Mouse (Mus musculus) stomach, embryonic 14.5 days (tissue): ENCODE measurements around the gene 1700067P10Rik. TPM values are rescaled to one million over a fixed set of nuclear protein-coding genes. Genes with fewer than 3 reads are reported as not detected.
A peak's percentile ranks its signal among the peaks of the same experiment; 100 is the strongest.

ENCODE experiments used
- ATAC-seq: fragments of 200-750 bp; cut with Nextera tagmentation; 2 replicates; pipeline ENCODE4 v1.8.0; 2017; ENCODE audit warnings: low read depth, moderate TSS enrichment; ENCODE audit not compliant: insufficient number of reproducible peaks, insufficient read depth, low FRiP score
- H3K27ac ChIP-seq: fragments of 300-500 bp; sonication (generic); 2 replicates; pipeline ENCODE4 v1.5.1; 2014; ENCODE audit warnings: mild to moderate bottlenecking, low read length, moderate library complexity, mixed read lengths
- H3K27me3 ChIP-seq: fragments of 300-500 bp; sonication (generic); 2 replicates; pipeline ENCODE4 v1.6.1; 2014; ENCODE audit warnings: low read length, control low read depth, mixed read lengths; ENCODE audit not compliant: control insufficient read depth, insufficient read depth
- H3K36me3 ChIP-seq: fragments of 300-500 bp; sonication (generic); 2 replicates; pipeline ENCODE4 v1.6.1; 2014; ENCODE audit warnings: mild to moderate bottlenecking, control low read depth, low read length, moderate library complexity, mixed read lengths; ENCODE audit not compliant: control insufficient read depth, insufficient read depth
- H3K4me1 ChIP-seq: fragments of 300-500 bp; sonication (generic); 2 replicates; pipeline ENCODE4 v1.6.1; 2014; ENCODE audit warnings: low read length, control low read depth, mixed read lengths; ENCODE audit not compliant: control insufficient read depth, insufficient read depth
- H3K4me2 ChIP-seq: fragments of 300-500 bp; sonication (generic); replicated peaks from 2 replicates; pipeline ENCODE4 v1.6.1; 2014; ENCODE audit warnings: low read depth, low read length, control low read depth
- H3K4me3 ChIP-seq: fragments of 300-500 bp; sonication (generic); 2 replicates; pipeline ENCODE4 v1.5.1; 2014; ENCODE audit warnings: low read depth, low read length, control low read depth
- H3K9ac ChIP-seq: fragments of 300-500 bp; sonication (generic); replicated peaks from 2 replicates; pipeline ENCODE4 v1.6.1; 2014; ENCODE audit warnings: low read depth, mild to moderate bottlenecking, control low read depth, low read length, moderate library complexity, mixed read lengths
- H3K9me3 ChIP-seq: fragments of 300-500 bp; sonication (generic); 2 replicates; pipeline ENCODE4 v1.6.1; 2016; ENCODE audit warnings: low read depth, low read length, control low read depth; ENCODE audit not compliant: control insufficient read depth
- WGBS: fragments of 180-500 bp; shearing (Covaris S2); extraction: QIAGEN DNeasy Blood & Tissue Kit; methylation state at CpG from one replicate; pipeline ENCODE4 v1.1.7; 2014; 5-methylcytosine and 5-hydroxymethylcytosine counted together
- polyA plus RNA-seq: library from polyadenylated mRNA; unstranded; fragments of >200 nt; fragmentation: Nextera tagmentation; extraction: Ambion mirVana; gene quantifications from 2 replicates; pipeline ENCODE4 v1.2.1, GENCODE M21; 2014

1700067P10Rik gene
- not detected in 2 replicates for polyA plus RNA-seq

DNA sequence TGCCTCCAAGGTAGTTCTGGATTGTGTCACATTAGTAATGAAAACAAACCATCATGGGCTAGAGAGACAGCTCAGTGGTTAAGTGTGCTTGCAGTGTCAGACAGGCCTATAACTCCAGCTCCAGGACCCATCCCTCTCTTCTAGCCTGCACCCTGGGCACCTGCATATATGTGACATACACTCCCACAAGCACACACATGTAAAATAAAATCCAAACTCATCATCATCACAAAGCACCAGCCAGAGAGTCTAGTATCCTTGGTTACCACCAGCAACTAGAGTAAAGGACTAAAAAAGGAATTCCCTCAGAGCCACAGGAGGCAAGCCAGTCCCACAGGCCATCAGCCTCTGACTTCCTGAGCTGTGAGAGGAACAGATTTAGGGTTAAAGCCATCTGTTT, at the start of gene 1700067P10Rik:
1700067P10Rik (plus strand) TSS at position 301 of the 400 bp plus-strand sequence.
- H3K4me3 ChIP-seq: no peak within 1 kb of the TSS
- no peaks in the 10 kb centered on the region for H3K27me3 ChIP-seq
- H3K36me3 ChIP-seq: no peaks in the 10 kb centered on the region
- H3K4me2 ChIP-seq: no peak within 1 kb of the TSS
- no peak within 1 kb of the TSS for H3K27ac ChIP-seq
- H3K4me1 ChIP-seq: no peaks in the 10 kb centered on the region
- H3K9me3 ChIP-seq: peaks cover 4% of the 10 kb centered on the region; the same call in 1 of the 2 replicates
- no peak within 1 kb of the TSS for H3K9ac ChIP-seq
- ATAC-seq: no peak

DNA sequence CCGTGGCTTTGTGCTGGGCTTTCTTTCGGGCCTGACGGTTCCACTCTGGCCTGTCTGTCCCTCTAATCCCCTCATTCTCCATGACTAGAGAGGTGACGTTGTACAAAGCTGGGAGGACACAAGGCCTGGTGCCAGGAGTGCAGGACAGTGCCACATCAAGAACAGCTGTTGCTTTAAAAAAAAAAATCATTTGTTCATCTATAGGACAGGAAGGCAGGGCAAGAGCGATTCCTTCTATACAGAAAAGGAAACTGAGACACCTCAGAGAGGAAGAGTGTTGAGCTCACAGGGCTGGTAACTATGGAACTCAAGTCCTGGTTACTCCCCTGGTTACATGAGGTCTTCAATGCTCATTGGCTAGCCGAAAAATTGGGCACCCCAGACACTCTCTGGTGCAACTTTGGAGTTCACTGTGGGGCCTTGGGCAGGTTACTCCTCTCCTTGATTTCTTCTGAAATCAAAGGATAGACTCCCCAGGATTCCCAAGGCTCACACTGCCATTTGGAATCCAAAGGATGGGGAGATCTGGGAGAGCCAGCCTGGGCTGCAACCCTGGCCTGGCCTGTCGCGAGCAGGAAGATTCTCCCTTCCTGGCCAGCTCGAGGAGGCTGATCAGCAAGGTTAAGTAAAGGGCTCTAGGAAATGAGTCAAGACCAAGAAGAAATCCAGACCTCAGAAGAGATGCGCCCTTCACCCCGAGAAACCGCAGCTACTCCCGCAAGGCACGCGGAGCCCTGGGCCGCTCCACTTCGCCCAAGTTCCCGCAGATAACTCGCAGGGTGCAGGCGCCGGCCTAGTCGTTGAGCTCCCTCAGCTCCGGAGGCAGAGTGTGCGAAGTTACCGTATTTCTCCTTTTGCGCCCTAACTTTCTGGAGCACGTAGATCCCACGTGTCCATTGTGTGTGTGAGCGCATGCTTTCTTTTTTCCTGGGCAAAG, 47.5 kb upstream of the 1700067P10Rik start:
- Histone ChIP-seq H3K4me2 (peak overlapping the region; percentile 33), H3K27ac (peak overlapping the region; percentile 83; the same call in 1 of the 2 replicates), H3K9me3 (no peaks in the 10 kb centered on the region), H3K4me1 (peaks cover 12% of the 10 kb centered on the region), H3K27me3 (no peaks in the 10 kb centered on the region), H3K9ac (no peak overlapping the region; the same call in 1 of the 2 replicates), H3K36me3 (no peaks in the 10 kb centered on the region), H3K4me3 (peak overlapping the region; percentile 15)
- ATAC-seq: peak; percentile 73
- WGBS: 9% methylated on average over 29 of the region's 29 CpGs

DNA sequence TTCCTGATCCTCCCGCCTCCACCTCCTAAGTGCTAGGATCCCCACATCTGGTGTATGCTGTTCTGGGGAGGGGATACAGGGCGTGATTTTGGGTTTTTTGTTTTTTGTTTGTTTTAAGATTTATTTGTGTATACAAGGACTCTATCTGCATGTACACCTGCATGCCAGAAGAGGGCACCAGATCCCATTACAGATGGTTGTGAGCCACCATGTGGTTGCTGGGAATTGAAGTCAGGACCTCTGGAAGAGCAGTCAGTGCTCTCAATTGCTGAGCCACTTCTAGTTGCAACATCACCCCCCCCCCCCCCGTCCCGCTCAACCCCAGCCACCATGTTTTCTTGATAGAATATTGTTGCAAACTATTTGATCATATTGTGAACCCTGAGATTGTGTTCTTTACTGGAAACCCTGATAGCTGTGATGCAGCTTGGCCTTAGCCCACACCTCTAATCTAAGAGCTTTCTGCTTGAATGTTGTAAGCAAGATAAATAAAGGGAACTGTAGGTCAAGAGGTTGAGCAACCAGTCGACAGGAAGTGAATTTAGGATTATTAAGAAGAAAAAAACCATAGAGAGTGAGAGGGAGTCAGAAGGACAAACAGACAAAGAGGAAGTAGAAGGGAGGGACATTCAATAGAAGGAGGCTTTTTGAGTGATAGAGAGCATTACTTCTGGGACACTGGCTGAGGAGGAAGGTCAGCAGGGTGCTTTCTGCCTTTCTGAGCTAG, 45.8 kb upstream of the 1700067P10Rik start:
- Histone ChIP-seq H3K4me2 (no peak overlapping the region), H3K4me3 (no peak overlapping the region), H3K4me1 (peaks cover 12% of the 10 kb centered on the region), H3K27me3 (no peaks in the 10 kb centered on the region), H3K9me3 (no peaks in the 10 kb centered on the region), H3K27ac (no peak overlapping the region), H3K9ac (no peak overlapping the region), H3K36me3 (no peaks in the 10 kb centered on the region)
- ATAC-seq: no peak
- 66% methylated on average over 5 of the region's 5 CpGs for WGBS

DNA sequence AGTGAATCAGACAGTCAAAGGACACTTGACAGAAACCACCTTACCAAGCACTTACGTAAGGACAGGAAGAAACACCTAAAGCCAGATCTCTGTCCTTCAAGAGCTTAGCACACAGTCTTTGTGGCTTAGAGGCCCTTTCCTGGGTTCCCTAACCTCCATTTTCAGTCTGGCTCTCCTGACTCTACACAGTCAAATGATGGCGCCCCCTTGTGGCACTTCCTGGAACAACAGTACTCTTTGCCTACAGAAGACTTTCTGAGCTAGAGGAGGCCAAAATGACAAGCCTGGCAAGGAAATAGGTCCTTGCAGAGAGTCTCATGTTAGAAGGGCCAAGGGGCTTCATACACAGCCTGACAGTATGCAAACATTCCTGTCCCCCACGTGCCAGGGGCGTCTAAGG, 43.5 kb upstream of the 1700067P10Rik start:
- Histone ChIP-seq H3K27me3 (no peaks in the 10 kb centered on the region), H3K4me2 (no peak overlapping the region), H3K9me3 (no peaks in the 10 kb centered on the region), H3K36me3 (no peaks in the 10 kb centered on the region), H3K4me3 (no peak overlapping the region), H3K27ac (no peak overlapping the region), H3K9ac (no peak overlapping the region), H3K4me1 (0 out of 2 replicates have a peak, but pooled peaks cover 4% of the 10 kb centered on the region)
- WGBS: 34% methylated on average over 4 of the region's 4 CpGs
- no peak for ATAC-seq

DNA sequence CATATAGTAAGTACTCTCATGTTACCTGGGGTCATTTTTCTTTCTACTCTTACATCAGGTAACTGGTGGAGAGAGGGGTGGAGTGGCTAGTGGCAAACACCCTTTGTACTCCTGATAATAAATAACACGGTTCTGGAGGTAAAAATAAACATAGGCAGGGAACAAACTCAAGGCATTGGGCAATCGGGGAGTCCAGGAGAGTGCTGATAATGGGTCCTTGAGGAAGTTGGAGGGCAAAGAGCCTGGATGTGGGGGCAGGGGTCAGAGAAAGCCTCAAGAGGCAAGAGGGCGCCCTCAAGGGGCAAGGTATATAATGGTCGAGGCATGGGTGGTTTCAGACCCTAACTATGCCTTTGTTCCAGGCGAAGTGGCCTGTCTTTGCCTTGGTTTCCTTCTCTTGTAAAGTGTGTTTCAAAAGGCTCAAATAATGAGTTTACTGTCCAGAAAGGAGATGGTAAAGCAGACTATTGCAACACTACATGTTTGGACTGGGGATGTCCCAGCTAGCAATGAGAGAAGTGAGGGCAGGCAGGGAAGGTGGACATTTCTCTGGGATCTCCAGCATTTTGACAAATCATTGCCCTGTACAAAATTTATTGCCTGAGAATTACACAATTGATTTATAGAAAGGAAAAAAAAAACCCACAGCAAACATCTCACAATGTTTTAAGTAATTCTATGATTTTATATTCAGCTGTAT, 37.3 kb upstream of the 1700067P10Rik start:
- H3K9me3 ChIP-seq: no peaks in the 10 kb centered on the region
- no peak overlapping the region for H3K4me2 ChIP-seq
- no peak overlapping the region for H3K9ac ChIP-seq
- H3K4me1 ChIP-seq: 0 out of 2 replicates have a peak, but pooled peaks cover 4% of the 10 kb centered on the region
- WGBS: 47% methylated on average over 5 of the region's 5 CpGs
- ATAC-seq: peak; percentile 53; the same call in 1 of the 2 replicates
- no peaks in the 10 kb centered on the region for H3K27me3 ChIP-seq
- no peak overlapping the region for H3K4me3 ChIP-seq
- H3K36me3 ChIP-seq: no peaks in the 10 kb centered on the region
- no peak overlapping the region for H3K27ac ChIP-seq

DNA sequence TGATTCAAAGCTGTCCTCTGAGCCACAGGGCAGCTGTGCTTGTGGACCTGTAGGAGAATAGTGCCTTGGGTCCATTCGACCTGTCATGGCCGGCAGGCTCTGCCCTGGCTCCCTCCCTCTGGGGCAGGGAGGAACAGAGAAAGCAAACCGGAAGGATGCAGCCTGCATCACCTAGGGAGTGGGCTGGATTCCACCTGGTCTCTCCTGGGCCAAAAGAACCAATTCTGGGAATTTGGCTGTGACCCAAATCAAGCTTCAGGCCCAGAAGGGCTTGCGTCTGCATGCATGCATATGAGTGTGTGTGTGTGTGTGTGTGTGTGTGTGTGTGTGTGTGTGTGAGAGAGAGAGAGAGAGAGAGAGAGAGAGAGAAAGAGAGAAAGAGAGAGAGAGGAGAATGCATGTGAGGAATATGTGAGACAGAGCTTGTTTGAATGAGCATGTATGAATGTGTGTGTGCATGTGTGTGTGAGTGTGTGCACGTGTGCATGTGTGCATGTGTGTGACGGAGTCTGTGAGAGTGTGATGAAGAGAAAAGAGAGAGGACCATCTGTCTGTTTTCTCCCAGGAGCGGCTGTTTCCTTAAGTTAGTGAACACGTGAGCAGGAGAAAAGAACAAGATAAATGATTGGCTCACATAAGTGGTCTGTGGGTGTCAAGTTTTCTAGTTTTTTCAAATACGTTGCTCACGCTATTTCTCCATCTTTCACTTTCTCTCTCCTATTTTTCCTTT, 36.6 kb upstream of the 1700067P10Rik start:
- Histone ChIP-seq H3K27ac (no peak overlapping the region), H3K4me2 (no peak overlapping the region), H3K4me1 (0 out of 2 replicates have a peak, but pooled peaks cover 8% of the 10 kb centered on the region), H3K4me3 (no peak overlapping the region), H3K9me3 (no peaks in the 10 kb centered on the region), H3K36me3 (no peaks in the 10 kb centered on the region), H3K9ac (no peak overlapping the region), H3K27me3 (no peaks in the 10 kb centered on the region)
- 67% methylated on average over 10 of the region's 10 CpGs for WGBS
- ATAC-seq: no peak

DNA sequence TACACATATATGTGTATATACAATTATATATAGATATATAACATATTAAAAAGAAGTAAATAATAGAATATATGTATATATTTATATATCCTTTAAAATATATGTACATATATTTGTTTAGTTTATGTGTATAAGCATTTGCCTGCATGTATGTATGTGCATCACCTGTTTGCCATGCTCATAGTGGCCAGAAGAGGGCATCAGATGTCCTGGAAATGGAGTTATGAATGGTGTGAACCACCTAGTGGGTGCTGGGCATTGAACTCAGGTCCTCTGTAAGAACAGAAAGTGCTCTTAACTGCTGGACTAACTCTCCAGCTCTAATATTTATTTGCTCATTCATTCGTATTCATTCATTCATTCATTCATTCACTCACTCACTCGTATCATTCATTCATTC, 35.5 kb upstream of the 1700067P10Rik start:
- H3K4me1 ChIP-seq: 0 out of 2 replicates have a peak, but pooled peaks cover 9% of the 10 kb centered on the region
- no peak overlapping the region for H3K4me2 ChIP-seq
- 0 out of 2 replicates have a peak, but pooled peaks cover 4% of the 10 kb centered on the region for H3K27me3 ChIP-seq
- no peaks in the 10 kb centered on the region for H3K36me3 ChIP-seq
- no peak overlapping the region for H3K4me3 ChIP-seq
- H3K9me3 ChIP-seq: no peaks in the 10 kb centered on the region
- ATAC-seq: no peak
- H3K27ac ChIP-seq: no peak overlapping the region
- 77% methylated on average over 2 of the region's 2 CpGs for WGBS
- H3K9ac ChIP-seq: no peak overlapping the region
